Mouse (Mus musculus) liver, adult (tissue): ENCODE measurements around the gene Cbr2.

Experiments
- GATA4 ChIP-seq: IDR thresholded peaks from 2 replicates; pipeline ENCODE4 v1.6.1; 2014; ENCODE audit warnings: mild to moderate bottlenecking, low read length; ENCODE audit not compliant: insufficient replicate concordance

Gene Cbr2

DNA sequence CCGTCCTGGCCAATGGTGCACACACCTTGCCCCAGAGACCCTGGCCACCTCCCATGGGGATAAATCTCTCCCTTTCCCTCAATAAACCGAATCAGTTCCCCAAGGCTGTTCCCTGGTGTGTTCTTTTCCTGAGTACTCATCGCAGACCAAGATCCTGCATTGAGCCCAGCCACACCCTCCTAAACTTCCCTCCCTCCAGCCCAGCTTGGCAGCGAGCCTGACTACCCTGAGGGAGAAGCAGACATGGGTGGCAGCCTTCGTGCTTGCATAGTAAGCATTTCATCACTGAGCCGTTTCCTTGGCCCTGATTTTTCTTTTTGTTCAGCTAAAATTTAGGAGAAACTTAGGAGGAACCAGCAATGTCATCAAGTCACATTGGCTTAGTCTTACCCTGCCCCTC, 1.6 kb upstream of the Cbr2 start:
- no peak for TF ChIP-seq GATA4

DNA sequence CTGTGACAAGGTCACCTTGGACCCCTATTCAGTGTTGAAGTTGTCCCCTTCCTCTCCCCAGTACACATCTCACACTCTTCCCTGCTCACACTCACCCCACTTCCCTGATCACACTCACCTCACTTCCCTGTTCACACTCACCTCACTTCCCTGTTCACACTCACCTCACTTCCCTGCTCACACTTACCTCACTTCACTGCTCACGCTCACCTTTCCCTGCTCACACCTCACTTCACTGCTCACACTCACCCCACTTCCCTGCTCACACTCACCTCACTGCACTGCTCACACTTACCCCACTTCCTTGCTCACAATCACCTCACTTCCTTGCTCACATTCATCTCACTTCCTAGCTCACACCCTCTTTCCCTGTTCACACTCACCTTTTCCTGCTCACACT, 519 bp downstream of the Cbr2 start:
- no peak for TF ChIP-seq GATA4

DNA sequence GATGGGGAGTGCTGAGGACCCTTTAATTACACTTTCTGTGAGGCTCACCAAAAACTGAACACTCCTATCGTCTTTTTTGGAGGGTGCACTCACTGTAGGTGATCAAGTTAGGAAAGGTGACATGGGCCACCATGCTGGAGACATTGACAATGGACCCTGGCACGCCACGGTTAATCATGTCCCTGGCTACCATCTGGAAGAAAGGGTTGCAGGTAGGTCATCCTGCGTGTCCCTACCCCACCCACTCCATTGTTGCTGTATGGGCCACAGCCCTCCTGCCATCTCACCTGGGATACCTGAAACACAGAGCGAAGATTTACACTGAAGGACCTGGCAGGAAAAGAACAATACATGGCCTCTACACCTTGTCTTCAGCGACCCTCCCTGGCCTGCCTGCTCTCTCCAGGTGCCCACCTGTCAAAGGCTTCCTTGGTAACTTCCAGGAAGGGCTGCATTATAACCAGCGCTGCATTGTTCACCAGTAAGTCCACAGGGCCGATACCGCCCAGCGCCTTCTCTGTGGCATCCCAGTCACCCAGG, 1.5 kb downstream of the Cbr2 start:
- no peak for TF ChIP-seq GATA4

DNA sequence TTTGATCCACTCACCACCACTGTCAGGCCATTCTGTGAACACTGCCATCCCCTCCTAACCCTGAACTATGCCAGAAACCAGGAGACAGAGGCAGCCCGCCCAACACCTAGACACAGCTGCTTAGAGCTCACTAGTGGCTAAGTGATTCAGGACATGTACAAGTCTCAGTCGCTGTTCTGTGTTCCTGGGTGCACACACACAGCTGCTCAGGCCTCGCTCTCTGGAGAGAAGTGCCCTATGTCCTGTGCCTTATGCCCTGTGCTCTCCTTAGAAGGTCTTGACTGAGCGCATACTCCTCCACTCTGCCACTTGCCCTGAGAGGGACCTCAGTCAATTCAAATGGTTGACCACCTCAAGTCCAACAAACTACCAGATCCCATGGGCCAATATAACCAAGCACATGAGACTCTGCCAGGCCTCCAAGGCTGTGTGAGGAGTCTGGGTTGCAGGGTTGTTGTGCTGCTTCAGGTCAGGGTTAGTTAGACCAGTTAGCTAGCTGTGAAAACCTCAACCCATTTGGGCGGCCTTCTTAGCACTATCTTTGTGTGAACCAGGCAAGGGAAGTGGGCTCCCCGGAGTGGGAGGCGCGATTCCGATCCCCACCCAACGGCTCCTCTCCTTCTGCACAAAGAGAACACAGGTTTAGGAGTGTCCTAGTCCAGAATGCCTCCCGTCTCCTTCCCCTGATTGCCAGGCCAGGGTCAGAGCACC, 3.2 kb downstream of the Cbr2 start:
- TF ChIP-seq GATA4: no peak

DNA sequence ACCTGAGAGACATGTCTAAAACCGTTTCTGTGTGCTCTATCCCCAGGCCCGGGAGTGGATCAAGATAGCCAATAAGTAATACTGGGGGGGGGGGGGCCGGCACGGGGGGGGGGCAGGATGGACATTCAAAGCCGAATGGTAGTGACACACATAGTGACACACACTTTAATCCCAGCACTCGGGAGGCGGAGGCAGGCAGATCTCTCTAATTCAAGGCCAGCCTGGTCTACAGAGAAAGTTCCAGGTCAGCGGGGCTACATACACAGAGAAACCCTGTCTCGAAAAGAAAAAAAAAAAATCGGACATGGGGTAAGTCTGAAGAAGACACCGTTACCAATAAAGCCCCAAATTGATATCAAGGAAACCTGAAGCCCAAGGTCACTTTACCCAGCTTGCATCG, 4.3 kb downstream of the Cbr2 start:
- no peak for TF ChIP-seq GATA4

DNA sequence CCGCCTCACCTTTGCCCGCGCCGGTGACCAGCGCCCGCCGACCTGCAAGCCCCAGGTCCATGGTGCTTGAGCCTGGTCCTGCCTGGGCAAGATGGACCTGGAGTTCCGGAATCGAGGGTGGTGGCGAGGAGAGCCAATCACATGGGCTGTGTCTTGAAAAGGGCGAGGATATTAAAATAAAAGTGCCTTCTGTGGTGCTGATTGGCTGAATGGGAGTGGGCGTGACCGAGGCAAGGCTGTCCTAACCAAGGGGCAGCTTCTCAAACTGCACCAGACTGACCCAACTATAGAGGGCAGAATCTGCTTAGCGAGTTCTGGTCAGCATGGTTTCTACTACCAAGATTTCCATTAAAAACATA, 4.8 kb downstream of the Cbr2 start, which contains the start of gene Dcxr:
Gene Dcxr (minus strand): TSS at position 113 of the 359 bp plus-strand sequence.
- no peak; the same call in 1 of the 2 replicates for TF ChIP-seq GATA4

DNA sequence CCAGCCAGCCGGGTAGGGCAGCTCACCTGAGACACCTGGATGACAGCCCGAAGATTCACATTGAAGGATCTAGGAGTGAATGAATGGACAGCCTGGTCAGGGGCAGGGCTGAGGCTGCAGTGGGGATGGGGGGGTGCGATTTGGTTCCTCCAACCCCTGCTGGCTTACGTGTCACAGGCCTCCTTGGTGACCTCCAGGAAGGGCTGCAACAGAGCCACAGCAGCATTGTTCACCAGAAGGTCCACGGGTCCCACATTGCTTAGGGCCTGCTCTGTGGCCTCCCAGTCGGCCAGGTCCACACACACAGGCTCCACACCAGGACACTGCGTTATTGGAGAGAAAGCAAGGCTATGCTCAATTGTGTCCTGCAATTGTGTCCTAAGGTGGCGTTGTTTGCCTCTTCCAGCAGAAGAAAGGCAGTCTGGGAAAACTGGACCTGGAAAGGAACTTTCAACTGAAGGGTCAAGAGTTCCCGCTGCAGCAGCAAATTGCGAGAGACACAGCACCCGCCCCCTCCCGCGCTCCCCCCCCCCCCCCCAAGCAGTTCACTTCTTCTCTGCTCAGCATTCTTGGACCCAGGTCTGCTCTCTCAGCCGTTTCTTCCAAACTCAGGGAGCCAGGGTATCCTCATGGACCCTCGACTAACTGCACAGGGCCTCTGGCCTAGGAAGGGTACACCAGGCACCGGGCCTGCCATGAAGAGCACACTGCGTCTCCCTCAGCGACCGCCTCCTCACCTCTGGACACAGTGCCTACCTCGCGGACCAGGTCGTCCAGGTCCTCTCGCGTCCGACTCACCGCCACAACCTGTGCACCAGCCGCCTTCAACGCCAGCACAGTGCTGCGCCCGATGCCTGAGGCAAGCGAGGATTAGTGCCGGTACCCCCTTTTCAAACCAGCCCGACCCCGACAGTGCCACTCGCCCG, 5.4 kb downstream of the Cbr2 start:
- TF ChIP-seq GATA4: no peak

DNA sequence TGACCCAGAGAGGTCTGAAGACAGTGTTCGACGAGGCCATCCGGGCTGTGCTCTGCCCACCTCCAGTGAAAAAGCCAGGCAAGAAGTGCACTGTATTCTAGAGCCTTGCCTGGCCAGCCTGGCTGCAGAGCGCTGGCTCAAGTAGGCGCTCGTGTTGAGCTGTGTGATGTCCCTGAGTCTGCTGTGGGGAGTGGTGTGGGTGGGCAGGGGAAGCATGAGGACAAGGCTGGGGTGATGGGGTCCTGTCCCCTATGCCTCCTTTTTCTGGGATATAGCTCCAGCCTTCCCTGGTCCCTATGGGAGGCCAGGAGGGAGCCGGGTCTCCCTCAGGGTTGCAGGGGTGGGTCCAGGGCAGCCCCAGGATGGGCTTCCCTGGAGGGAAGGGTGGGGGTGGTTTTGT, 8.4 kb downstream of the Cbr2 start:
- no peak for TF ChIP-seq GATA4

DNA sequence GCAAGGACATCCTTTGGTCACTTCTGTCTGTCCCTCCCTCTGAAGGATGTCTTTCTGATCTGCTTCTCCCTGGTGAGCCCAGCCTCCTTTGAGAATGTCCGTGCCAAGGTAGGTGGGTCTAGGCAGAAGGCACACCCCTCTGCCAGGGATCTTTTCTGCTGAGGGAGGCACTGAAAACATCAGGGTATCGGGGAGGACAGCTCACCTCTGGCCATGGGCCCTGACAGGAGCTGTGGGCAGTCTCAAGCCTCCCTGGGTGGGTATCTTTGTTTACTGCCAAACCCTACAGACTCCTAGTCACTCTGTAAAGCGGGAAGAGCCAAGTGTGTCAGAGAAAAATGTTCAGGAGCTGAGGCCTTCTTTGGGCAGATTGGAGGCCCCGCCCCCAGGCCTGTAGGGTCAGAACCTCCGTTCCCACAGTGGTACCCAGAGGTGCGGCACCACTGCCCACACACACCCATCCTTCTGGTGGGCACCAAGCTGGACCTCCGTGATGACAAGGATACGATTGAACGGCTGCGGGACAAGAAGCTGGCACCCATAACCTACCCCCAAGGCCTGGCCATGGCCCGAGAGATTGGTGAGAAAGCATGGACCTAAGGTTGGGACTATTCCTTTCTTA, 9.0 kb downstream of the Cbr2 start:
- no peak for TF ChIP-seq GATA4

DNA sequence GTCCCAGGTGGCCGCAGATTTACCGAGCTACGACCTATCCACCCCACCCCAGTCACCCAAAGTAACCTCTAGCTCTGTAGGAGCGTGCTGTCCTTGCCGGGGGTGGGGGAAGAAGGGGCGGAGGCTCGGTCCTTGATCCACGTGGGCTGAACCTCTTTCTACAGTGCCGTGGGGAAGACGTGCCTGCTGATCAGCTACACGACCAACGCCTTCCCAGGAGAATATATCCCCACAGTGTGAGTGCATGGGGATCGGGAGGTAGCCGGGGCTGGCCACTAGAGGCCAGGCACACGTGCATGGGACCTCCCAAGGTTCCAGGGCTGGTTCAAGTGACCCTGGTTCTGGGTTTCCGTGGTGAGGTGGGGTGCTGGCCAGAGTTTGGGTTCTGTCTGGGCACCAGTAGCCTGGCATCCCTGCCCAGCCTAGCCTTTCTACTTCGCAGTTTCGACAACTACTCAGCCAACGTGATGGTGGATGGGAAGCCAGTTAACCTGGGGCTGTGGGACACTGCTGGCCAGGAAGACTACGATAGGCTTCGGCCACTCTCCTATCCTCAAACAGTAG, 9.8 kb downstream of the Cbr2 start:
- no peak for TF ChIP-seq GATA4

DNA sequence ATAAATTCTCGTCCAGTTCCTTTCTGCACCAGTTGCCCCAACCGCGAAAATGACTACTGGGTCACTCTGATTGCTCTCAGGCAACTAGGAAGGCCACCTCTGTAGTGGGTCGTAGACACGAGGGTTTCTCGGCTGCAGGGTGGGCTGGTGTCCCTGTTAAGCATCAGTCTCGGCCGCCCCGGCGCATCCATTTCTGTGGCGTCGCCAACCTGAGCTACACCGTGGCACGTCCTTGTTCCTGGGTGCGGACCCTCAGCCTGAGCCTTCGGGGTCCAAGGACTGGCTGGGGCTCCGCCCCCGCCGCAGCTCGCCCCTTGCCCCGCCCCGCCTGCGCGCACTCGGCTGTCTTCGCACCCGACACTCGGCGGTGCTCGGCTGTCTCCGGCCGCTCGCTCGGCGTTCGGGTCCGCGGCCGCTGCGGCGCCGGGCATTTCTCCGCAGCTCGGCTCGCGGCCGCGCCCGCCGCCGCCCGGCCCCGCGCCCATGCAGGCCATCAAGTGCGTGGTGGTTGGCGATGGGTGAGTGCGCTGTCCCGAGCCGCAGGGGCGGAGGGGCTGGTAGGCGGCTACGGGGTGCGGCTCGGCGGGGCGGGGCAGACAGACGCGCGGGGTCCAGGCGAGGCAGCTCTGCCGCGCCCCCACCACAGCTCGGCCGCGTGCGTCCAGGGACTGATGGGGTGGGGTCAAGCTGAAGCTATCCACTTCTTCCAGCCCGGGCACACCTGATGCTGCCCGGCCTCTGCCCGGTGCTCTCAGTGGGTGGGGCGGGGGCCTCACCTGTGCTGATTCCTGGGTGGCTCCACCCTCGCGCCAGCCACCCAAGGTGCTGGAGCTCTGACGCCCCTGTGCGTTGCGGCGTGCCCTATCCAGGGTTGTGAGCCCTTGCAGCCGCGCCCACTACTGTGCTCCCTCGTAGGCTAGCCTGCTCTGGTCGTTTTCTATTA, 10.5 kb downstream of the Cbr2 start, which contains the start of gene Rac3:
Gene Rac3 (plus strand): TSS at position 347 of the 943 bp plus-strand sequence.
- TF ChIP-seq GATA4: no peak

DNA sequence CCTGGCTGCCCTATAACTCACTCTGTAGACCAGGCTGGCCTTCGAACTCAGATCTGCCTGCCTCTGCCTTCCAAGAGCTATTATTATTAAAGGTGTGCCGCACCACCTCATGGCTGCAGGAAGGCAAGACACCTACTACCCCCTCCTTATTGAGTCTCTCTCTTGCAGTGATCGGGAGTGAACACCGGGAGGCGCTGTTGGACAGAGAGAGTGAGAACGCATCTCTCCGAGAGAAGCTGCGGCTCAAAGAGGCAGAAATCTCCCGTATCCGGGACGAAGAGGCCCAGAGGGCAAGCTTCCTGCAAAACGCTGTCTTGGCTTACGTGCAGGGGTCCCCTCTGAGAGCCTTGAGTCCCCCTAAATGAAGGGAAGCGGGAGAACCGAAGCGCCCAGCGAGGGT, 11.5 kb downstream of the Cbr2 start:
- TF ChIP-seq GATA4: no peak

DNA sequence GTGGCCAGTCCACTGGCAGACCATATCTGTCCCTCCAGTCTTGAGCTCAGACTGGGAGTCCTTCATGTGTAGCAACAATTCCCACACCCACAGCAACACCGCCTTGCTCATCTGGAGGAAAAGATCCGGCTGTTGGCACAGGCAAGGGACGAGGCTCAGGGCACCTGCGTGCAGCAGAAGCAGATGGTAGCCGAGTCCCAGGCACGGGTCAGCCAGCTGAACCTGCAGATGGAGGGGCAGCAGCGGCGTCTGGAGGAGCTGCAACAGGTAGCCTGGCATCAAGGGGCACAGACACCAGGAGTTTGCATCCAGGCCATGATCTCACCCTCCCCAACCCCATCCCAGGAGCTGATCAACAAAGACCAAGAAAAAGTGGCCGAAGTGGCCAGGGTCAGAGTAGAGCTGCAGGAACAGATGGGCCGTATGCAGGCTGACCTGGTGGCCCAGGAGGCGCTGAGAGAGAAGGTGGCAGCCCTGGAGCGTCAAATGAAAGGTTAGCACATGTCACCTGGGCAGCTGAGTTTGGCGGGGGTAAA, 12.0 kb downstream of the Cbr2 start:
- TF ChIP-seq GATA4: no peak

DNA sequence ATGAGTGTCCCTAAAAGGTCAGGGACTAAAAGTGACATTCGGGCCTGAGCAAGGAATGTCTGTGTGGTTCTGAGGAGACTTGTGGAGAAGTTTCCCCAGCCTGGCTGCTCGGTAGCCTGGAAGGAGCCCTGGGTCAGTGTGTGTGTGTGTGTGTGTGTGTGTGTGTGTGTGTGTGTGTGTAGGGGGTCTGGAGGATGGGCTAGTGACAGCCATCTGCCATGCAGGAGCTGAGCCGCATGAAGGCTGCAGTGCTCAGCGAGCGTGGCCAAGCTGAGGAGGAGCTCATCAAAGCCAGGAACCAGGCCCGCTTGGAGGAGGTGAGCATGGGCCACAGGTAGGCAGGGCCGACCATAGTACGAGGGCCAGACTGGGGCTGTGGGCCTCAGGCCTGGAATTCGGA, 12.7 kb downstream of the Cbr2 start:
- no peak for TF ChIP-seq GATA4
